Mouse (Mus musculus) stomach, embryonic 16.5 days (tissue): ENCODE measurements around the gene Zfp579. TPM values are rescaled to one million over a fixed set of nuclear protein-coding genes. Genes with fewer than 3 reads are reported as not detected.

ENCODE experiments used
- ATAC-seq: fragments of 200-750 bp; cut with Nextera tagmentation; 2 replicates; pipeline ENCODE4 v1.8.0; 2017; ENCODE audit warnings: moderate number of reproducible peaks, moderate TSS enrichment; ENCODE audit not compliant: insufficient read depth, low FRiP score
- H3K27ac ChIP-seq: fragments of 300-500 bp; sonication (generic); 2 replicates; pipeline ENCODE4 v1.5.1; 2014; ENCODE audit warnings: low read length
- H3K27me3 ChIP-seq: fragments of 300-500 bp; sonication (generic); 2 replicates; pipeline ENCODE4 v1.6.1; 2014; ENCODE audit warnings: low read length, control low read depth, mixed read lengths; ENCODE audit not compliant: control insufficient read depth, insufficient read depth
- H3K36me3 ChIP-seq: fragments of 300-500 bp; sonication (generic); 2 replicates; pipeline ENCODE4 v1.6.1; 2014; ENCODE audit warnings: low read length; ENCODE audit not compliant: control insufficient read depth, insufficient read depth
- H3K4me1 ChIP-seq: fragments of 300-500 bp; sonication (generic); 2 replicates; pipeline ENCODE4 v1.6.1; 2014; ENCODE audit warnings: low read length, control low read depth, mixed read lengths; ENCODE audit not compliant: control insufficient read depth, insufficient read depth
- H3K4me2 ChIP-seq: fragments of 300-500 bp; sonication (generic); 2 replicates; pipeline ENCODE4 v1.6.1; 2014; ENCODE audit warnings: low read depth, low read length, mixed read lengths
- H3K4me3 ChIP-seq: fragments of 300-500 bp; sonication (generic); replicated peaks from 2 replicates; pipeline ENCODE4 v1.5.1; 2014; ENCODE audit warnings: mild to moderate bottlenecking, low read length
- H3K9ac ChIP-seq: fragments of 300-500 bp; sonication (generic); 2 replicates; pipeline ENCODE4 v1.6.1; 2014; ENCODE audit warnings: low read length
- H3K9me3 ChIP-seq: fragments of 300-500 bp; sonication (generic); replicated peaks from 2 replicates; pipeline ENCODE4 v1.6.1; 2016; ENCODE audit warnings: low read length, control low read depth; ENCODE audit not compliant: control insufficient read depth
- WGBS: fragments of 180-500 bp; shearing (Covaris S2); extraction: QIAGEN DNeasy Blood & Tissue Kit; methylation state at CpG from one replicate; pipeline ENCODE4 v1.1.7; 2014; 5-methylcytosine and 5-hydroxymethylcytosine counted together
- polyA plus RNA-seq: library from polyadenylated mRNA; unstranded; fragments of >200 nt; fragmentation: Nextera tagmentation; extraction: Ambion mirVana; gene quantifications from 2 replicates; pipeline ENCODE4 v1.2.1, GENCODE M21; 2015

Gene Zfp579
- polyA plus RNA-seq, 1 experiment from 2014 or later = 26.5 TPM

DNA sequence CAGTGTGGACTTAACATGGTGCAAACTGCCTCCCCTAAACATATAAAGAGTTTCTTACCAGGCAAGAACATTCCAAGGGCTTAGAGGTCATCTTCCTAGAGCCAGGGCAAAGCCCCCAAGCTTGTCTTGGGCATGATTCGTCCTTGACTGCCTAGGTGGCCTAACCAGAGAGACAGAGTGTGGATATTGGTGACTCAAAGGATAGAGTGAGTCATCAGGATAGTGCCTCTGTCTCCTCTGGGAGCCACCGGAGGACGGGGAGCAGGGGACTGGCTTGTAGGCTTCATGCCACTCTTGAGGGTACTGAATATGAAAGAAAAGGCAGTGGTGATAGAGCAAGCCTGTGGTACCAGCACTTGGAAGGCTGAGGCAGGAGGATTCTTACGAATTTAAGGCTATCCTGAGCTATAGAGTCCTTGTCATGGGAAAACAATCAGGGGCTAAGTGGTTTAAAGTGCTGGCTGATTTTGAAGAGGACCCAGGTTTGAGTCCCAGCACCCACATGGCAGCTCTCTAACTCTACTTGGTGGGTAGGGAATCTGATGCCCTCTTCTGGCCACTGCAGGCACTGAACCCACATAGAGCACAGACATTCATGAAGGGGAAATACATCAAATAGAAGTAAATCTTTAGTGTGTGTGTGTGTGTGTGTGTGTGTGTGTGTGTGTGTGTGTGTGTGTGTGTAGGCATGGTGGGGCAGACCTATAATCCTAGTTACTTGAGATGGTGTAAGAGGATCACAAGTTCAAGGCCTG is 61.6 kb downstream of the Zfp579 start:
- Histone ChIP-seq H3K36me3 (no peaks in the 10 kb centered on the region), H3K4me1 (no peaks in the 10 kb centered on the region), H3K9me3 (0 out of 2 replicates have a peak, but pooled peaks cover 4% of the 10 kb centered on the region), H3K9ac (no peak overlapping the region), H3K27ac (no peak overlapping the region), H3K27me3 (no peaks in the 10 kb centered on the region), H3K4me2 (no peak overlapping the region), H3K4me3 (no peak overlapping the region)
- whole genome bisulfite sequencing = 73% methylated on average over 4 of the region's 4 CpGs
- no peak for ATAC-seq

Other genes starting within 250 kb of the Zfp579 start
- gene Cox6b2, start 243.1 kb downstream of the Zfp579 start, polyA plus RNA-seq = 61.4 and 70.0 TPM in 2 replicates
- not detected in 2 replicates for gene Fam71e2, start 224.9 kb downstream of the Zfp579 start, polyA plus RNA-seq
- gene Il11, start 213.3 kb downstream of the Zfp579 start, polyA plus RNA-seq = 0.22 and 0.26 TPM in 2 replicates
- gene Tmem190, start 213.2 kb downstream of the Zfp579 start, polyA plus RNA-seq = 0.72 and 0.79 TPM in 2 replicates
- 21.2 and 21.7 TPM in 2 replicates for gene Tmem238, start 206.5 kb downstream of the Zfp579 start, polyA plus RNA-seq
- 255 and 322 TPM in 2 replicates for gene Rpl28, start 203.3 kb downstream of the Zfp579 start, polyA plus RNA-seq
- 204 and 212 TPM in 2 replicates for gene Ube2s, start 183.6 kb downstream of the Zfp579 start, polyA plus RNA-seq
- 0.26 and 0.49 TPM in 2 replicates for gene Shisa7, start 151.5 kb downstream of the Zfp579 start, polyA plus RNA-seq
- gene Isoc2b, start 125.9 kb downstream of the Zfp579 start, polyA plus RNA-seq = 16.7 and 17.6 TPM in 2 replicates
- 1.1 and 1.5 TPM in 2 replicates for gene Isoc2a, start 119.0 kb downstream of the Zfp579 start, polyA plus RNA-seq
- 0.10 TPM in 1 of 2 replicates, not detected in the other for gene Gm36210, start 89.6 kb downstream of the Zfp579 start, polyA plus RNA-seq
- gene Zfp628, start 80.9 kb downstream of the Zfp579 start, polyA plus RNA-seq = 2.1 and 2.3 TPM in 2 replicates
- gene Nat14, start 74.1 kb downstream of the Zfp579 start, polyA plus RNA-seq = 3.0 and 4.0 TPM in 2 replicates
- 3.4 and 3.5 TPM in 2 replicates for gene Ssc5d, start 70.4 kb downstream of the Zfp579 start, polyA plus RNA-seq
- 0.26 and 0.47 TPM in 2 replicates for gene Sbk2, start 31.8 kb downstream of the Zfp579 start, polyA plus RNA-seq
- 0.11 TPM in 1 of 2 replicates, not detected in the other for gene Sbk3, start 25.0 kb downstream of the Zfp579 start, polyA plus RNA-seq
- 17.2 and 17.5 TPM in 2 replicates for gene Zfp524, start 18.3 kb upstream of the Zfp579 start, polyA plus RNA-seq
- gene Fiz1, start 18.5 kb upstream of the Zfp579 start, polyA plus RNA-seq = 18.9 and 22.6 TPM in 2 replicates
- 0.99 and 1.3 TPM in 2 replicates for gene Gm44973, start 19.3 kb upstream of the Zfp579 start, polyA plus RNA-seq
- gene Zfp865, start 24.2 kb upstream of the Zfp579 start, polyA plus RNA-seq = 3.7 and 4.1 TPM in 2 replicates
- 20.6 and 21.9 TPM in 2 replicates for gene Ccdc106, start 24.4 kb upstream of the Zfp579 start, polyA plus RNA-seq
- gene 4632433K11Rik, start 38.0 kb upstream of the Zfp579 start, polyA plus RNA-seq = not detected in 2 replicates
- gene Zfp784, start 42.3 kb upstream of the Zfp579 start, polyA plus RNA-seq = 5.9 and 6.1 TPM in 2 replicates
- 19.2 and 20.2 TPM in 2 replicates for gene Zfp580, start 55.4 kb upstream of the Zfp579 start, polyA plus RNA-seq
- 76.3 and 81.1 TPM in 2 replicates for gene U2af2, start 66.0 kb upstream of the Zfp579 start, polyA plus RNA-seq
- 50.2 and 50.4 TPM in 2 replicates for gene Epn1, start 84.1 kb upstream of the Zfp579 start, polyA plus RNA-seq
- gene Rfpl4, start 120.8 kb upstream of the Zfp579 start, polyA plus RNA-seq = not detected in 2 replicates
- 0.40 and 0.54 TPM in 2 replicates for gene Rasl2-9, start 129.8 kb upstream of the Zfp579 start, polyA plus RNA-seq
- gene Vmn1r55, start 153.5 kb upstream of the Zfp579 start, polyA plus RNA-seq = not detected in 2 replicates
- gene Vmn1r56, start 200.6 kb upstream of the Zfp579 start, polyA plus RNA-seq = not detected in 2 replicates
- gene Vmn1r57, start 222.3 kb upstream of the Zfp579 start, polyA plus RNA-seq = not detected in 2 replicates